Mouse (Mus musculus) spleen, adult 2 months (tissue): ENCODE measurements around the gene Ddx1. TPM values are rescaled to one million over a fixed set of nuclear protein-coding genes. Genes with fewer than 3 reads are reported as not detected.

Experiments used
- DNase-seq, 2 experiments: peaks; one replicate each; pipeline versions ENCODE4 v3.0.0 to v3.0.0-alpha.2; 2012 to 2021; ENCODE audit warnings: low spot score in 2 of 2, low read depth in 1 of 2
- H3K27ac ChIP-seq: fragments of 200-500 bp; 2 replicates; pipeline ENCODE4 v1.5.1; 2012; ENCODE audit warnings: low read length, inconsistent platforms; ENCODE audit not compliant: insufficient read depth
- H3K27me3 ChIP-seq: fragments of 200-500 bp; 2 replicates; pipeline ENCODE4 v1.6.1; 2012; ENCODE audit warnings: mild to moderate bottlenecking, moderate library complexity, low read length, inconsistent platforms; ENCODE audit not compliant: control insufficient read depth, insufficient read depth
- H3K36me3 ChIP-seq: fragments of 200-500 bp; 2 replicates; pipeline ENCODE4 v1.6.1; 2012; ENCODE audit warnings: mild to moderate bottlenecking, low read length, inconsistent platforms; ENCODE audit not compliant: control insufficient read depth, insufficient read depth
- H3K4me1 ChIP-seq: fragments of 200-500 bp; 2 replicates; pipeline ENCODE4 v1.6.1; 2011; ENCODE audit warnings: inconsistent platforms; ENCODE audit not compliant: control insufficient read depth, insufficient read depth, insufficient read length
- H3K4me3 ChIP-seq: fragments of 200-500 bp; 2 replicates; pipeline ENCODE4 v1.5.1; 2011; ENCODE audit warnings: mild to moderate bottlenecking, inconsistent platforms; ENCODE audit not compliant: insufficient read depth, insufficient read length; ENCODE audit errors: extremely low read depth
- CTCF ChIP-seq: fragments of 200-500 bp; IDR thresholded peaks from 2 replicates; pipeline ENCODE4 v1.5.1; 2011; ENCODE audit warnings: mild to moderate bottlenecking, inconsistent platforms; ENCODE audit not compliant: insufficient read depth, insufficient read length, insufficient replicate concordance; ENCODE audit errors: extremely low read depth
- POLR2A ChIP-seq: fragments of 200-500 bp; IDR thresholded peaks from 2 replicates; pipeline ENCODE4 v1.6.1; 2011; ENCODE audit warnings: low read depth, low read length, inconsistent platforms
- WGBS: fragments of 180-500 bp; shearing (Covaris S2); methylation state at CpG from one replicate; pipeline ENCODE4 v1.1.7; 2018; 5-methylcytosine and 5-hydroxymethylcytosine counted together
- polyA plus RNA-seq: library from polyadenylated mRNA; depleted of rRNA; stranded (reverse); fragments of >200 nt; gene quantifications from 2 replicates; pipeline ENCODE4 v1.2.3, GENCODE M21; 2012; rRNA removed

The Ddx1 gene
- polyA plus RNA-seq, 1 experiment: 2.1 TPM

DNA sequence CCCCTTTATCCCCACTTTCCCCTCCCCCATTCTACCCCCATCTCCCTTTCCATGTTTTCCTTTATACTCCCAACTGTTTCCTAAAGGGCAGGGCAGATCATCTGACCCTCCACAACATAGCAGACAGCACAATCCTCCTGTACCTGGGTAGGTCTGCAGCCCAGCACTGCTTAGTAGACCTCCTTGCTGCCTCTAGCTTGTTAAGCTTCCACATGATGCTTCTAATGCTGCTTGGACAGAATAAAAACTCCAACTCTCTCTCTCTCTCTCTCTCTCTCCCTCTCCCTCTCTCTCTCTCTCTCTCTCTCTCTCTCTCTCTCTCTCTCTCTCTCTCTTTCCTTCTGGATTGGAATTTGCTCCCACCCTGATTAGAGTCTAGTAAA is 68.7 kb downstream of the Ddx1 start:
- no peak for TF ChIP-seq CTCF
- TF ChIP-seq POLR2A: no peak
- H3K27ac ChIP-seq: no peak overlapping the region
- DNase-seq: no peak
- no peaks in the 10 kb centered on the region for H3K36me3 ChIP-seq
- H3K27me3 ChIP-seq: no peaks in the 10 kb centered on the region
- no peaks in the 10 kb centered on the region for H3K4me1 ChIP-seq
- no peak overlapping the region for H3K4me3 ChIP-seq

DNA sequence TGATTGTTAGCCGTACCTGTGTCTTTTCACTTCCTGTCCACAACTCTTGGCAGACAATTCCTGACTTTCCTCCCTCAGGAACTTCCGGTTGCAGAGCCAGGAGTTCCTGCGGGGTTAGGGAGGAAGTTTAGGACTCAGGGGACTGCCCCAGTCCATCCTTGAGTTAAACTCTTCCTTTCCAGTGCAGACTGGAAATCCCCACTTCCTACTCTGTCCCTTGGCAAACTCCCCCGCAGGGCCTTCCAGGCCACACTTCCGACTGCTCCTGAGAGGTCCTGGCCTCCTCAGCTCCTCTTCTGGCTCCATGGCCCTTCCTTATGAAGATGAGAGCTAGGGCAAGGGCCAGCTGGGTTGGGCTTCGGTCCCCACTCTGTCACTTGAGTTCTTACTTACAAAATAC is 71.4 kb downstream of the Ddx1 start:
- TF ChIP-seq CTCF (no peak), POLR2A (no peak)
- Histone ChIP-seq H3K27ac (no peak overlapping the region), H3K4me3 (no peak overlapping the region), H3K27me3 (no peaks in the 10 kb centered on the region), H3K4me1 (no peaks in the 10 kb centered on the region), H3K36me3 (no peaks in the 10 kb centered on the region)
- 60% methylated on average over 6 of the region's 6 CpGs for WGBS
- DNase-seq: no peak

DNA sequence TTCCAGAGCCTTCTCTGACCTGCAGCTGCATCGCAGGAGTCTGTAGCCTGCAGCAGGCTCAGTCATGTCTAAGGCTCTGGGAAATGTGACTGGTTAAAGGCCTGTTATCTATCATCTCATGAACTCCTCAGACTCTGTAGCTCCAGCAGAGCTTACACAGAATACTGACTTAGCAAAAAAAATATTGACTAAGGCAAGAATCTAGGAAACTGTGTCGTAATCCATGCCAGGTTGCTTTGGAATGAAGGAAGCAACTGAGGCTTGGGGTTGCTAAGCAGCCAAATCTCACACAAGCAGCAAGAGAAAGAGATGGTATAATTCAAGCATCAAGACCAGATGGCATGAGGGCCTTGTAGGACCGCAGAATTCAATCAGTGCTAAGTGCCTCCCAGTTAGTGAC is 72.1 kb downstream of the Ddx1 start:
- 82% methylated on average over 3 of the region's 3 CpGs for WGBS
- no peak overlapping the region for H3K27ac ChIP-seq
- H3K4me3 ChIP-seq: no peak overlapping the region
- H3K4me1 ChIP-seq: no peaks in the 10 kb centered on the region
- no peak for DNase-seq
- no peak for TF ChIP-seq CTCF
- TF ChIP-seq POLR2A: no peak
- no peaks in the 10 kb centered on the region for H3K27me3 ChIP-seq
- no peaks in the 10 kb centered on the region for H3K36me3 ChIP-seq

DNA sequence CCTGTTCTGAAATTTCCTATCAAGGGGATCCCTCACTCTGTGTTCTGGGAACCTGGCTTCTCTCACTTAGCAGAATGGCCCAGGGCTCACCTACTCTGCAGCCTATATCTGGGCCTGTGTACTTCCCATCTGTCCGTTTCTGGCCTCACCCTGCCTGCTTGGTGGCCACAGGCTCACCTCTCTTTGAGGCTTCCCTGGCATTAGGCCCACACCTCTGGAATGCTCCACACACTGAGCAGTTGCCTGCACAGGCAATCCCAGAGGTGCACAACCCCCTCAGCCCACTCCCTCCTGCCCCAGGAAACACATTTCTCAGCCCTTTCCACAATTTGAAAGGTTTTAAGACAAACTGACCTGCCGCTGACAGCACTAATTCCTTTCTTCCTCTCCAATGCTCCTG is 72.9 kb downstream of the Ddx1 start:
- H3K4me3 ChIP-seq: no peak overlapping the region
- H3K27me3 ChIP-seq: no peaks in the 10 kb centered on the region
- DNase-seq: no peak
- TF ChIP-seq POLR2A: no peak
- no peak for TF ChIP-seq CTCF
- no peaks in the 10 kb centered on the region for H3K36me3 ChIP-seq
- H3K4me1 ChIP-seq: no peaks in the 10 kb centered on the region
- H3K27ac ChIP-seq: no peak overlapping the region
- WGBS: 65% methylated on average over 2 of the region's 2 CpGs

DNA sequence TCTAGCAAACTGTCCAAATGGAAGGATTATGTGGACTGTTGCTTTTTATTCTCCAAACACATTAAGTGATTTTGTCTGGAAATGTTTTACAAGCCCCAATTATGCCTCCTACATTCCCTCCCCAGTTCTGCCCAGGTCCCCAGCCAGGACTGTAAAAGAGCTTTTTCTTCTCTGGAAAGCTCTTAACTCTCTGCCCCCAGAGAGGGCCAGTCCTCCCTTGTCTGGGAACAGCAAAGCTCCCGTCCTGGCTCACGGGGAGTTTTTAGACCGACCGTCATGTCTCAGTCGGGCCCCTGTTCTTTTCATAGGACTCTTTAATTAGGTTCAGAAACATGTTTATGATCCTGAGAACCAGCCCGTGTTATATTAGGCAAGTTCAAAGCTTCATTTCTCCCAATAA is 75.0 kb downstream of the Ddx1 start:
- no peaks in the 10 kb centered on the region for H3K27me3 ChIP-seq
- 94% methylated on average over 6 of the region's 6 CpGs for WGBS
- H3K4me1 ChIP-seq: no peaks in the 10 kb centered on the region
- no peak for TF ChIP-seq POLR2A
- TF ChIP-seq CTCF: no peak
- H3K36me3 ChIP-seq: no peaks in the 10 kb centered on the region
- no peak overlapping the region for H3K4me3 ChIP-seq
- H3K27ac ChIP-seq: no peak overlapping the region
- DNase-seq: no peak

DNA sequence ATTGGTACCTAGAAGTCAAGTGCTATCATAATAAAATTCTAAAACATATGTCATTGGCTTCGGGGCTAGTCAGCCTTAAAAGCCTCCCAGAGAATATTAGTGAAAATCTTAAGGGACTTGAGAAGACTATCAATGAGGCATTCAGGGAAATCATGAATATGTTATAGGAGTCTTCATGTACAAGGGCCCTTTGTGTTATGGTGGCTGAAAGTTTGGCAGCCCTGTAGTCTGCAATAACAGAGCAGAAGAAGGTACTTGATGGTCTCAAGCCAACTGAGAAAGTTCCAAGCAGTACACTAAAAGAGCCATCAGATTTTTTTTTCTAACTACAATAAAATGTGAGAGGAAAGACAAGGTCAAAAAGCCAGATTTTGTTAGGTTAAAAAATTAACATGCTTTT is 80.9 kb downstream of the Ddx1 start:
- Histone ChIP-seq H3K27ac (no peak overlapping the region), H3K27me3 (no peaks in the 10 kb centered on the region), H3K36me3 (no peaks in the 10 kb centered on the region), H3K4me1 (no peaks in the 10 kb centered on the region), H3K4me3 (no peak overlapping the region)
- no peak for TF ChIP-seq POLR2A
- TF ChIP-seq CTCF: no peak
- WGBS: 77% methylated on average over 1 of the region's 1 CpGs
- no peak for DNase-seq

DNA sequence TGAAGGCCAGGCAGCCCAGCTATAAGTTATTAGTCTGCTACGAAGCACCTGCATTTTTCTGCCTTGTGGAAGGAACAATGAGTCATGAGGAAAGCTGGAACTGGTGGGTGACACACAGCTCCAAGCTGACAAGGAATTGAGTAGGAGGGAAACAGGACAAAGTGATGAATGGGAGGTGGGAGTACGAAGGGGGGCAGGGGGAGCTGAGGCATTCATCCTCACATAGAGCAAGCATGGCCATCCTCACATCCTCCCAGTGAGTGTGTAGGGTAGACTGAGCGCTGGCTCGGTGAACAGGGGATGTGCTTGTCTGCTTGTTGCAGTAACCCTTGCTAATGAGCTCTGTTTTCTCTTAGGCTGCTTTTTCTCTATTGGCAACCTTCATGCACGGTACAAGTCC is 81.9 kb downstream of the Ddx1 start:
- WGBS: 85% methylated on average over 5 of the region's 5 CpGs
- Histone ChIP-seq H3K36me3 (no peaks in the 10 kb centered on the region), H3K27me3 (no peaks in the 10 kb centered on the region), H3K27ac (no peak overlapping the region), H3K4me1 (no peaks in the 10 kb centered on the region), H3K4me3 (no peak overlapping the region)
- no peak for DNase-seq
- TF ChIP-seq POLR2A (no peak), CTCF (no peak)

Other genes starting within 250 kb of the Ddx1 start
- gene Nbas, start 19.9 kb upstream of the Ddx1 start, polyA plus RNA-seq: 7.9 and 9.7 TPM in 2 replicates